ENCODE assay signal across 10 mouse cellular contexts in the genomic region with DNA sequence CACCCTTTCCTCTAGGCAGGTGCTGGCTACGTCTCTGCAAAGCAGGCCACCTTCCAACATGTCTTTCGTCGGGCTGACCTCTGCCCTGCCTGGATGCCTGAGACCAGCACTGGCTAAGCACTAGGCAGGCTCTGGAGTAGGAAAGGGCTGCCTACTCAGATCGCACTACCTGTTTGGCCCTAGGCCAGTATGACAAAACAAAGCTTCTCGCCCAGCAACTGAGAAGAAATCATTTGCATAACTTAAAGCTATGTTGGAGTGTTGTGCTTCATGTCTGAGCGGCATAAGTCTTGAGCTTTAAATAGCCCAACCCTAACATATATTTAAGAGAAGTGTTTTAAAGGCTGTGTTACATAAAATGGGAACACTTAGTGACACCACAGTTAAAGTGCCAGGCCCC.
A peak's percentile ranks its signal among the peaks of the same experiment; 100 is the strongest.
DNase-seq lines count a peak whose midpoint lies in the region; ATAC-seq and TF ChIP-seq lines count a peak whose summit lies in the region.
"Had no signal": no experiment of that assay in that cellular context is flagged by ENCODE, and none has a peak within 500 bp of the region (broad histone marks: within the 10 kb centered on the region; RNA-seq: fewer than 3 reads in every experiment).

No protein-coding gene starts in this region.

- no peak overlapping the region for H3K9ac ChIP-seq in liver, adult 2 months (ENCODE audit: low read depth, low read length)
- no peak overlapping the region for H3K9ac ChIP-seq in liver, postnatal 0 days (replicated peaks)
- H3K9ac ChIP-seq in stomach, embryonic 16.5 days (ENCODE audit: low read length), result no peak overlapping the region
- H3K9ac ChIP-seq: liver, embryonic 14.5 days had no signal

- WGBS in liver, adult 2 months, result 32% methylated on average over 6 of the region's 6 CpGs
- 63% methylated on average over 6 of the region's 6 CpGs for WGBS in liver, postnatal 0 days (ENCODE audit: insufficient replicate concordance)
- 45% methylated on average over 6 of the region's 6 CpGs for WGBS in stomach, embryonic 16.5 days

- no peak for TF ChIP-seq EP300 in liver, postnatal 0 days (IDR thresholded peaks at IDR 0.05; ENCODE audit: low read depth)

- TF ChIP-seq CTCF in liver, adult 2 months (IDR thresholded peaks at IDR 0.05; ENCODE audit: low read depth, low read length), result no peak
- TF ChIP-seq CTCF in liver, postnatal 0 days (IDR thresholded peaks at IDR 0.05; ENCODE audit: low read depth), result no peak

- intact Hi-C loops in left cerebral cortex, postnatal 10 days (cut with DNase I), result no loop called here
- intact Hi-C loops in gastrocnemius, postnatal 14 days (cut with DNase I; ENCODE audit: low total_unique reads), result no loop called here

- H3K4me1 ChIP-seq in liver, adult 2 months (ENCODE audit: control insufficient read depth, insufficient read depth, low read length), result no peaks in the 10 kb centered on the region
- H3K4me1 ChIP-seq in liver, postnatal 0 days (ENCODE audit: insufficient read depth), result no peaks in the 10 kb centered on the region
- peaks cover 8% of the 10 kb centered on the region; the same call in 1 of the 2 replicates for H3K4me1 ChIP-seq in stomach, embryonic 16.5 days (ENCODE audit: control insufficient read depth, insufficient read depth, low read length)

- H3K9me3 ChIP-seq in liver, postnatal 0 days (ENCODE audit: low read length), result no peaks in the 10 kb centered on the region
- no peaks in the 10 kb centered on the region for H3K9me3 ChIP-seq in stomach, embryonic 16.5 days (replicated peaks; ENCODE audit: control insufficient read depth, low read length)

- peak; percentile 9 for DNase-seq in adrenal gland, adult 2 months
- no peak for DNase-seq in adrenal gland, adult 8-10 months
- peak; percentile 74 for DNase-seq in liver, adult 2 months (ENCODE audit: extremely low read depth, low read depth, low spot score)
- DNase-seq in liver, postnatal 0 days, result no peak
- DNase-seq in left cerebral cortex, postnatal 10 days (ENCODE audit: extremely low spot score in 1 of 2, low spot score in 2 of 2), result peak; percentile 27 to 28
- no peak for DNase-seq in gastrocnemius, postnatal 14 days
- no peak for DNase-seq in cerebellum, adult 11 months

- H3K4me2 ChIP-seq in liver, postnatal 0 days (ENCODE audit: low read depth, low read length), result no peak overlapping the region
- H3K4me2 ChIP-seq in stomach, embryonic 16.5 days (ENCODE audit: low read depth, low read length), result no peak overlapping the region

- no peaks in the 10 kb centered on the region for H3K36me3 ChIP-seq in liver, adult 2 months (ENCODE audit: control insufficient read depth, insufficient read depth, low read length)
- H3K36me3 ChIP-seq in liver, postnatal 0 days (replicated peaks; ENCODE audit: insufficient read depth, low read length), result no peaks in the 10 kb centered on the region
- H3K36me3 ChIP-seq in stomach, embryonic 16.5 days (ENCODE audit: control insufficient read depth, insufficient read depth, low read length), result no peaks in the 10 kb centered on the region

- no peak overlapping the region for H3K4me3 ChIP-seq in liver, adult 2 months (ENCODE audit: insufficient read depth, low read depth, low read length)
- no peak overlapping the region for H3K4me3 ChIP-seq in liver, postnatal 0 days (ENCODE audit: low read depth, low read length)
- H3K4me3 ChIP-seq in stomach, embryonic 16.5 days (replicated peaks; ENCODE audit: low read length), result no peak overlapping the region
- H3K4me3 ChIP-seq: erythroblast, embryonic 14.5 days had no signal

- no peaks in the 10 kb centered on the region for H3K27me3 ChIP-seq in liver, adult 2 months (ENCODE audit: control insufficient read depth, insufficient read depth, low read length)
- no peaks in the 10 kb centered on the region for H3K27me3 ChIP-seq in liver, postnatal 0 days (ENCODE audit: insufficient read depth, low read length)
- H3K27me3 ChIP-seq in stomach, embryonic 16.5 days (ENCODE audit: control insufficient read depth, insufficient read depth, low read length), result no peaks in the 10 kb centered on the region

- no peak for ATAC-seq in liver, postnatal 0 days
- ATAC-seq in stomach, embryonic 16.5 days (ENCODE audit: insufficient read depth, low FRiP score), result peak; percentile 75; the same call in 1 of the 2 replicates

- H3K27ac ChIP-seq in liver, adult 2 months (replicated peaks; ENCODE audit: insufficient read depth, low read depth, low read length), result no peak overlapping the region
- no peak overlapping the region for H3K27ac ChIP-seq in liver, postnatal 0 days (ENCODE audit: low read depth)
- peak overlapping the region; percentile 9; the same call in 1 of the 2 replicates for H3K27ac ChIP-seq in stomach, embryonic 16.5 days (ENCODE audit: low read length)
- H3K27ac ChIP-seq: liver, embryonic 14.5 days had no signal

- no peaks in the 10 kb centered on the region for H3K79me2 ChIP-seq in liver, adult 2 months (ENCODE audit: control insufficient read depth, insufficient read depth, low read length)

- TF ChIP-seq POLR2A in liver, adult 2 months (IDR thresholded peaks at IDR 0.05; ENCODE audit: extremely low read depth, insufficient read depth, low read length), result no peak

Comparison
In these comparisons a context has a peak if more than half of its experiments do, and no peak if none do; other contexts are left out.
1. DNase-seq: peak in adrenal gland, adult 2 months (single experiment), liver, adult 2 months (single experiment) and left cerebral cortex, postnatal 10 days (2 of 2); none in adrenal gland, adult 8-10 months (single experiment), liver, postnatal 0 days (single experiment), gastrocnemius, postnatal 14 days (single experiment) and cerebellum, adult 11 months (single experiment).